ENCODE assay signal across 8 mouse cellular contexts in the genomic region with DNA sequence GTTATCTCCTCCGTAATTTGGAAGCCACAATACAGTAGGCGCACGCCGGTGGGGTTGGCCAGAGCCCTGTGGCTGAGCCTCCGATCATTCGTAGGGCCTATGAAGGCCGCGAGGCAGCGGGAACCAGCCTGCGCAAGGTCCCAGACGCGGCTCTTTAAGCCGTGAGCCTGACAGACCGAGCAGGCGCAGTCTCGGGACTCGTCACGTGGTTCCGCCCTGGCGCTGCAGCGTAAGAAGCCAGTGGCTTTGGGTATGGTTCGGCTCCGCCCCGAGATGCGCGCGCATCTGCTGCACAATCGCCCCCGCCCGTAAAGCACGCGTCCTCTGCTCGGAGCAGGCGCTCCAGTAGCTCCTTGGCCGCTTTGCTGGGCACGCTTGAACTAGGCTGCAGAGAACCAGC. TPM values are rescaled to one million over a fixed set of nuclear protein-coding genes. Genes with fewer than 3 reads are reported as not detected.
DNase-seq lines count a peak whose midpoint lies in the region; ATAC-seq and TF ChIP-seq lines count a peak whose summit lies in the region.

No protein-coding gene starts in this region.

- peak; percentile 97 for TF ChIP-seq POLR2A in ES-Bruce4 (IDR thresholded peaks at IDR 0.05; ENCODE audit: insufficient read depth, low read length)

- no peak for TF ChIP-seq EP300 in ES-Bruce4 (IDR thresholded peaks at IDR 0.05; ENCODE audit: insufficient read depth, low read depth, low read length)

- ATAC-seq in cerebellum, adult (ENCODE audit: insufficient number of reproducible peaks, low FRiP score, low TSS enrichment), result peak; percentile 96
- ATAC-seq in forebrain, embryonic 14.5 days, result peak; percentile 100
- ATAC-seq in neural tube, embryonic 15.5 days (ENCODE audit: low FRiP score), result peak; percentile 99

- H3K9ac ChIP-seq in ES-Bruce4 (ENCODE audit: low read depth, poor library complexity, severe bottlenecking), result peak overlapping the region; percentile 62
- H3K9ac ChIP-seq in forebrain, embryonic 14.5 days (ENCODE audit: low read length), result peak overlapping the region; percentile 86
- H3K9ac ChIP-seq in neural tube, embryonic 15.5 days (replicated peaks), result peak overlapping the region; percentile 66

- no peaks in the 10 kb centered on the region for H3K4me1 ChIP-seq in ES-Bruce4 (ENCODE audit: control insufficient read depth, insufficient read depth, low read length)
- peaks cover 4% of the 10 kb centered on the region; the same call in 1 of the 2 replicates for H3K4me1 ChIP-seq in forebrain, embryonic 14.5 days (ENCODE audit: control insufficient read depth, insufficient read depth, low read length)
- peaks cover 11% of the 10 kb centered on the region for H3K4me1 ChIP-seq in neural tube, embryonic 15.5 days

- under 1% methylated on average over 36 of the region's 36 CpGs for WGBS in forebrain, embryonic 14.5 days
- under 1% methylated on average over 36 of the region's 36 CpGs for WGBS in neural tube, embryonic 15.5 days

- TF ChIP-seq CTCF in ES-Bruce4 (IDR thresholded peaks at IDR 0.05; ENCODE audit: low read depth, low read length), result no peak

- peak; percentile 99 for DNase-seq in forebrain, embryonic 14.5 days (ENCODE audit: low spot score)
- DNase-seq in heart, postnatal 14 days, result peak; percentile 99
- peak; percentile 98 for DNase-seq in layer of hippocampus, adult 11-12 months (ENCODE audit: low spot score)
- DNase-seq in lung, adult 18-20 months, result peak; percentile 98 to 99
- peak; percentile 97 for DNase-seq in testis, postnatal 14 days (ENCODE audit: low spot score)

- peaks cover 5% of the 10 kb centered on the region for H3K36me3 ChIP-seq in ES-Bruce4 (ENCODE audit: control insufficient read depth, insufficient read depth, low read length, poor library complexity, severe bottlenecking)
- peaks cover 36% of the 10 kb centered on the region for H3K36me3 ChIP-seq in forebrain, embryonic 14.5 days (ENCODE audit: control insufficient read depth, insufficient read depth, low read length)
- peaks cover 25% of the 10 kb centered on the region for H3K36me3 ChIP-seq in neural tube, embryonic 15.5 days

- peak overlapping the region; percentile 70 for H3K4me3 ChIP-seq in ES-Bruce4 (ENCODE audit: low read depth, low read length)
- peak overlapping the region; percentile 38 for H3K4me3 ChIP-seq in forebrain, embryonic 14.5 days (ENCODE audit: low read depth, low read length)
- H3K4me3 ChIP-seq in neural tube, embryonic 15.5 days (replicated peaks), result peak overlapping the region; percentile 50

- no peaks in the 10 kb centered on the region for H3K9me3 ChIP-seq in ES-Bruce4 (replicated peaks; ENCODE audit: control insufficient read depth, insufficient read depth, low read length, poor library complexity, severe bottlenecking)
- no peaks in the 10 kb centered on the region for H3K9me3 ChIP-seq in forebrain, embryonic 14.5 days (replicated peaks; ENCODE audit: control insufficient read depth, low read length)
- no peaks in the 10 kb centered on the region for H3K9me3 ChIP-seq in neural tube, embryonic 15.5 days (replicated peaks)

- peak overlapping the region; percentile 69 for H3K4me2 ChIP-seq in forebrain, embryonic 14.5 days (ENCODE audit: low read length)
- peak overlapping the region; percentile 77 for H3K4me2 ChIP-seq in neural tube, embryonic 15.5 days

- no peaks in the 10 kb centered on the region for H3K27me3 ChIP-seq in ES-Bruce4 (ENCODE audit: control insufficient read depth, insufficient read depth, low read length, poor library complexity, severe bottlenecking)
- H3K27me3 ChIP-seq in forebrain, embryonic 14.5 days (replicated peaks; ENCODE audit: control insufficient read depth, insufficient read depth, low read length), result no peaks in the 10 kb centered on the region
- no peaks in the 10 kb centered on the region for H3K27me3 ChIP-seq in neural tube, embryonic 15.5 days (replicated peaks)

- no peak overlapping the region for H3K27ac ChIP-seq in ES-Bruce4 (ENCODE audit: insufficient read depth, low read length)
- peak overlapping the region; percentile 83 for H3K27ac ChIP-seq in forebrain, embryonic 14.5 days (ENCODE audit: low read depth, low read length)
- H3K27ac ChIP-seq in neural tube, embryonic 15.5 days (replicated peaks), result peak overlapping the region; percentile 88

- intact Hi-C loops in heart, postnatal 14 days (cut with DNase I), result no loop called here

RNA-seq across cellular contexts. Expression of a gene that starts 7.6 kb away (rescaled TPM):
- 8.7 and 9.0 TPM in 2 replicates for polyA plus RNA-seq in ES-Bruce4 (2011; ENCODE audit: insufficient read depth, insufficient read length, low read depth, missing spikeins)
- 10.6 and 11.3 TPM in 2 replicates for polyA plus RNA-seq in forebrain, embryonic 14.5 days (2014; fragmentation: Nextera tagmentation; extraction: Ambion mirVana)
- 10 to 100 TPM; 27.0 to 30.1 TPM for total RNA-seq in heart, postnatal 14 days (2021)
- 6.3 and 6.6 TPM in 2 replicates for polyA plus RNA-seq in neural tube, embryonic 15.5 days (2015; fragmentation: Nextera tagmentation; extraction: Ambion mirVana)
